Mouse (Mus musculus) frontal cortex, adult (tissue): ENCODE measurements around the gene Plxna2.

Experiments
- ATAC-seq: cut with Nextera tagmentation; 2 replicates; pipeline ENCODE4 v1.9.2; 2017; ENCODE audit warnings: mild to moderate bottlenecking, moderate library complexity, mixed read lengths; ENCODE audit not compliant: low TSS enrichment

The Plxna2 gene

DNA sequence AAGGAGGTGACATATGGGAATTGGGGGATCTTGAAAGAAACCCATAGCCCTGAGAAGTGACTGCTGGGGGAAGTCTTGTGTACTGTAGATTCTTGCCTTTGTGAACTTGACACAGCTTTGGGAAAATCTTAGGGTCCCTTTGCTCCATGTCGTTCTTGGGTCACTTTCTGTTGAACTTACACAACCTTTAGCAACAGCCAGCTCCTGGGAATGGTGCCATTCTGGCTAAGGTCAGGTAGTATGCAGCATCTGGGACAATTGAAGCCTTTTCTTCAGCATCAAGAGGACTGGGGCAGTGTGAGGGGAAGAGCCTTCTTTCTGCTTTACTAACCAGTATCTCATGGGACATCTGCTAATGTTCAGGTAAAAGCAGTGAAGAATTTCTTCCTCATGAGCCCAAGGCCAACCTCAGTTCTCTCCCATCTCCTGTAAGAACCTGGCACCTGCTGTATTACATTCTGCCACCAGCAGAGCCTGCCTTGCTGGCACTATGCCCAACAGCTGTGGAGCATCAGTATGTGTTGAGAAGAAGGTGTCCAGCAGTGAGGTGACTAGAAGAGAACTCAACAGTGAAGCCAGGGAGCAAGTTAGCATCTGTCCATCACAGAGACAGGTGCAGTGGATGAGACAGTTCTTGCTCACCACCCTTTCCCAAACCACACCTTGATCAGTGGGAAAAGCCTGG, 86.3 kb downstream of the Plxna2 start:
- ATAC-seq = no peak

GRCm38 (mm10) chr1:194706566-194706965, 88.5 kb downstream of the Plxna2 start:
- ATAC-seq = no peak

- ATAC-seq = no peak
These were observed 94.4 kb downstream of the Plxna2 start for GRCm38 (mm10) chr1:194712373-194712772.

DNA sequence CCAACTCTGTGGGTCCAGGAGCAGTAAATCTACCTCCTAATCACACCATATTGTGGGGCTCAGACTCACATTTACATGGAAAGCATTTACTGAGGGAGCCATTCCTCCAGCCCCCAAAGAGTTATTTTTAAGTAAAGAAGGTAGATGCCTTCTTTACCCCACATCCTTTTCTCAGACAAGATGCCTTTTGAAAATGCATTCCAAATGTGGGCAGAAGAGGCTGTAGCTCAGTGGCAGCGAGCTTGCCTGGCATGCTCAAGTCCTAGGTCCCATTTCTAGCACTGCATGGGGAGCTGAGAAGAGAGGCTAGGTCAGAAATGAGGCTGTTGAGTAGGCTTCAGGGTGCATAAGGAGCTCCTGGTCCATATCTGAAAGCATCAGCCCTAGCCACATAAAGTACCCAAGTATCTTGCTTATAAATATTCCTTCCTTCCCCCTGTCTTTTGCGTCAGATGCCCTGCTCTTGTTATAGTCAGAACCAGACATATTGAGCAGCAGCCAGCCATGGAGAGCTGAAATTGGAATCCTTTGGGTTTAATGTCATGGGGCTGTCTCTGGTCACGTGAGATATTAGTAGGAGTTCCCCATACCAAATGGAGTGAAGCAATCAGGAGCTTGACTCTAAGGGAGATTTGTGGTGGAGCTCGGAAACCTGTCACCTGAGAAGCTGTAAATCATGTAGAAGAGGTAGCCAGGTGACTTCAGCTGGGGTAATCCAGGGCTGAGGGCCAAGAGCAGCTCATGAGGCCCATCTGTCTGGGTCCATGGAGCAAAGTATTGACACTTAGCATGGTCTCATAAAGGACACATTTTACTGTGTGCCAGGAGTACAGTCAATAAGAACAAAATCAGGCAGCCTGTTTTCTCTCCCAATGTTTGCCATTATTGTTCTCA, 96.4 kb downstream of the Plxna2 start:
- peak; percentile 78 for ATAC-seq

GRCm38 (mm10) chr1:194717451-194717874, 99.4 kb downstream of the Plxna2 start:
- no peak for ATAC-seq

- ATAC-seq = no peak
These were observed 102.4 kb downstream of the Plxna2 start for GRCm38 (mm10) chr1:194720406-194720805.

- no peak for ATAC-seq
These were observed 103.2 kb downstream of the Plxna2 start for GRCm38 (mm10) chr1:194721260-194721659.

DNA sequence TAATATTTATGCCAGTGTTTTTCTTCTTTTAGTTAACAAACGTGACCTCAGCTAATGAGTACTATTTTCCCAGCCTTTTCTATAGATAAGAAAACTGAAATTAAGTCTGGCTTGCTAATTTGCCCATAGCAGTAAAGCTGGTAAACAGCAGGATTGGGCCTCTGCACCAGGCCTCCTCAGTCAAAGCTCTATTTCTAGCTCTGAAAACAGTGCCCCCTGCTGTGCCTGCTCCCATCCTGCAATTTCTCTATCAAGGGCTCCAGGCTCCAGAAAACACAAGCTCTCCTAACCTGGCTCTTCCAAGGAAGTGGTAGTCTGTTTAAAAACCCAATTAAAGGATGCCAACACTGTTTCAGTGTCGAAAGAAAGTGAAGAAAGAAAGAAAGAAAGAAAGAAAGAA, 104.3 kb downstream of the Plxna2 start:
- peak; percentile 75 for ATAC-seq

GRCm38 (mm10) chr1:194734836-194735235, 116.8 kb downstream of the Plxna2 start:
- no peak for ATAC-seq

GRCm38 (mm10) chr1:194739894-194740293, 121.9 kb downstream of the Plxna2 start:
- no peak for ATAC-seq

GRCm38 (mm10) chr1:194742901-194743422, 124.9 kb downstream of the Plxna2 start:
- peak; percentile 38 for ATAC-seq

- no peak for ATAC-seq
These were observed 127.3 kb downstream of the Plxna2 start for GRCm38 (mm10) chr1:194745177-194745934.

- ATAC-seq = no peak
These were observed 128.6 kb downstream of the Plxna2 start for GRCm38 (mm10) chr1:194746332-194747249.

GRCm38 (mm10) chr1:194747258-194747657, 129.2 kb downstream of the Plxna2 start:
- no peak for ATAC-seq

DNA sequence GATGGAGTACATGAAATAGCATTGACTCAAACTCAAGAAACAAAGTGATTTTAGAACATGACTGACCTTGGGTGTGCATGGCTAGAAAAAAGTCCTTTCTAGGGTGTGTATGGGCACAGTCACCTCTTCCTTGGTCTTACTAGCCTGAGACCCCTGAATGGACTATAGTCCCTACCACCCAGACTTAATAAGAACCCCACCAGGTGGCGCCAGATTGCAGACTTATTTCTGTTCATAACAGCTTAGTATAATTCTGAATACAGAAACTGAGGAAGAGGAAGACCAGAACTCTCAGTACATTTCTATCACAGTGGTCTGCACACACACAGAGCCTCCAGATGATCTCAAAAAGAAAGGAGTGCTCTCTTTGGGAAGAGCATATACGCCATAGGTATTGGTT, 135.2 kb downstream of the Plxna2 start:
- no peak for ATAC-seq

DNA sequence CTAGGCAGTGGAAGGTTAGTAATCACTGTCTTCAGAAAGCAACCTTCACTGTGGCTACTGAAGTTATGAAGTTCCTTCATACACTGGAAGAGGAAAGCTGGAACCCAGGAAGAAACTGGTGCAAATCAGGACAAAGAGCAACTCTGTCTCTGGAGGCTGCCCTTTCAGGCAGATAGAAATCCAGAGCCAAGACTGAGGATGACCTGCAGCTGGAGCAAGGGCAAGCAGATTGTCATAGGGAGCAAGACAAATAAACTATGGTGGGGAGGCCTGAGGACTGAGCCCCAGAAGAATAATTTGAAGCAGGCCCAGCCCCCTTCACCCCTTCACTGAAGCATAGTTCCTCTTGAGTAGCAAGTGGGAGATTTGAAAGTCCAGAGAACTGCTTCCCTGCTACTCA, 138.0 kb downstream of the Plxna2 start:
- ATAC-seq = no peak

GRCm38 (mm10) chr1:194756409-194756808, 138.4 kb downstream of the Plxna2 start:
- peak; percentile 60; the same call in 1 of the 2 replicates for ATAC-seq

DNA sequence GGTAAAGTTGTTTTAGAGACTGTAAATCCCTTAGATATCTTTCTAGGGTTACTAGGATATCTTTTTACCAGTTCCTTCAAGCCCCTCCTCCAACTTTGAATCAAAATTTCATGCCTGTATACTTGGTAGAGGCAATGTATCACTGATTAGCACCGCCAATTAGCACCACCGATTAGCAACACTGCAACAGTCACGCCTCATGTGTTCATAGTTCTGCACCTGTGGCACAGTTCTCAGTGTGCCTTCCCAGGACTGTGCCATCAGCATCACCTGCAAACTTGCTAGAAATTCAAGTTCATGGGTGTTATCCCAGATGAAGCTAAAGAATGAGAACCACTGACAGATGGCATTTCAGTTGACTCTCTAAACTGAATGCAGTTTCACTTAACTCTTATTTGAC, 138.8 kb downstream of the Plxna2 start:
- ATAC-seq = no peak

GRCm38 (mm10) chr1:194761432-194762212, 143.6 kb downstream of the Plxna2 start:
- no peak for ATAC-seq

DNA sequence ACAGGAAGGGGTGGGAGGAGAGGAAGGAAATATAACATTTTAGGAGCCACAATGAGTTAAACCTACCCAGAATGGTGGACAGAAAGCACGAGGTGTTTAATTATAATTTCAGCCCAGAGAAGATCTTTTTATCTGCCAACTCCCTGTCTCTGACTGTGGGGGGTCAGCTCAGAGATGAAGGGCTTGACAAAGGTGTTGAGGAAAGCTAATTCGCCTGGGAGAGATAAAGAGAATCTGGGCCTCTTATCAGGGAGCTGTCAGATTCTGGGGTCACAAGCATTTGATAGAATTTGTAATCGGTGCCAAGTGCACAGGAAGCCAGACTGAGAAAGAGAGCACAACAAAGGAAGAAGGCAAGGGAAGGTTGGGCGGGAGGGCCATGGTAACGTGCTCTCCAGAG, 144.9 kb downstream of the Plxna2 start:
- ATAC-seq = no peak
